Mouse (Mus musculus) 3T3-L1 (cell line): ENCODE data around the gene Arhgap15.
A peak's percentile ranks its signal among the peaks of the same experiment; 100 is the strongest.

Source experiments
- DNase-seq: peaks from one replicate; pipeline ENCODE4 v3.0.0-alpha.2; 2015; ENCODE audit warnings: low read depth, low spot score

Gene Arhgap15

DNA sequence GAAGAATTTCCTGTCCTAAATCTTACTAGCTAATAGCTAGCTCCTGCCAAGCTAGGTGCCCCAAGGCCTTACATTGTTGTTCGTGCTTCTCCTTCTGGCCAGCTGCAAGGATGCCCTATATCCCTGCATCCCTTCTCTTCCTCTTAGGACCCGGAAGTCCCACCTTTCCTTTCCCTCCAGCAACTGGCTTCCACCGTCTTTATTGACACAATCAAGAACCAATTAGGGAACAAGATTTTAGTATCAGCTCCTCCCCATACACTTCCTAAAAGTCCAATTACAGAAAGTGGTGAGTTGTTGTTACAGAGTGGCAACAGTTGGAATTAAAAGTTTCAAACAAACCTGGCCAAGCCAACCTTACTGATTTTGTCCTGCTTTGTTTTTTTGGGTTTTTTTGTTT is 183.1 kb downstream of the Arhgap15 start:
- DNase-seq: peak; percentile 85

DNA sequence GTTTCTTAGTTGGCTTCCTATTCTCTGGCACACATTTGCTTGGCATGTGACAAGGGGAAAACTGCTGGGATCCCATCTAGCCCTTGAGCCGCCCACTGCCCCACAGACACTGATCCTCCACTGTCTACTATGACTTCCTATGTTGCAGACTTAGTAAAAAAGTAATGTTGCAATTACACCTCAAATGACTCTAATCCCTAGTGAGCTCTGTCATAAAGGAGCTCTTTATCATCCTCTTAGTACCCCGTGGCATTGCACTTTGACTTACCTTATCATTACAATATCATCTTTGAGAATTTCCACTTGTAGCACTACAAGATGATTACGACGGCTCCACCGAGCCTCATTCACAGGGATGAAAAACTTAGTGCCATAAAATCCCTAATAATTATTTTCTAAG is 190.6 kb downstream of the Arhgap15 start:
- DNase-seq: no peak

DNA sequence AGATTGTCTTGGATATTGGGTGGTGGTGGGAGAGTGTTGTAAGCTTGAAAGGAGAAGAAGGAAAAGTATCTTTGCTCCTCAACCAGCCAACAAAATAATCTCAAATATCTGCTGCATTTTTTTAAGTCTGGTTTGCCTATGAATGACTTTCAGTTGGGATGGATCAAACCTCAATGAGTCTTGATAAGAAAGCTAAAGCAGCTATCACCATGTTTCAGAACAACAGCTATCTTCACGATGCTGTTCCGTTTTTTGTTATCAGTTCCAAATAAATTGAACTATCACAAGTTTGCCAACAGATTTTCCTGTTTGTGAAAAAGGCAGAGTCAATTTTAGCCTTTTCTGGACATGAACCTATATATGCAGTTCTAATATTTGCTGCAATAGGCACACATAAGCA is 197.1 kb downstream of the Arhgap15 start:
- DNase-seq: no peak

DNA sequence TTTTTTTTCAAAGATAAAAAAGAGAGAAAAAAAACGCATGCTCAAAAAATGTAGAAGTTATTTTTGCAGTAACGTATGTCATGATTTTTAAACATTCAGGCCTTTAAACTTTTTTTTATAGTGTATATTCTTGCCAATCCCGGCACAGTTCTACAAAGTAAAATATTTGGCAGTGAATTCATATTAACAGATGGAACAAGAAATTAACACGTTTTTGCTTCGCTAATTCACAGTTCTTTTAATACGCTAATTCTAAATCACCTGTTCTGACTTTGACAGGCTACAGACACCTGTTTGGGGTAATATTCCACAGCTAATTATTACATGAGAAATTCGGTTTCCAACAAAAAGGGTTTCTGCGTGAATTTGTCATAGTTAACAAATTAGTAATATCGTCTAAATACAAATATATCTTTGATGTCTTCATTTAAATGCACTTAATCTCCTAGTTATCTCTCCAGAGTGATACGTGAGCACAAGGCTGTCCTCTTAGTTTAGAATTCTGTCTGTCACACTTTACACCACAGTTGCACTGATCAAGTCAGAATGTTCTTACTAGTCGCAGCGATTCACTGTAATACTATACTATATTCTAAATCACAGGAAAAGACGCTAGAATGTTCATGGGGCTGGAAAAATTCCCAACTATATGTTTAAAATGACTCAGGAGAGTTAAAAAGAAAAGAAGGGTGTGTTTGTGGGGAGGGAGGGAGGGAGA is 201.3 kb downstream of the Arhgap15 start:
- DNase-seq: no peak

DNA sequence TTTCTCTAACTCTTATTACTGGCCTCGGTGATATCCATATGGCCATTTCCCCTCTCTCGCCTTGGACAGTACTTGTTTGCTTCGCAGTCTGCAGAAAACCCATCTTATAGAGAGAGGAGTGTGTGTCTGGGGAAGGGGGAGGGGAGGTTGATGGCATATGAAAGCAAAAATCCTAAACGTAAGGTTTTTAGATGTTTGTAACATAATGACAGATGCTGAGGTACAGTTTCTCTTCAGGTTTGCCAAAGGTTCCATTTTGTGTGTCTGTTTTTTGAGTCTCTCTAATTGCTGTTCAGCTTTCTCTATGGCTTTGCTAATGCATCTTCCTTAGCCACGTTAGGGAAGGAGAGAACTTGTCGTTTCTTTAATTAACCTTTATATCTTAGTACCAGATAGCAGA is 202.1 kb downstream of the Arhgap15 start:
- no peak for DNase-seq

DNA sequence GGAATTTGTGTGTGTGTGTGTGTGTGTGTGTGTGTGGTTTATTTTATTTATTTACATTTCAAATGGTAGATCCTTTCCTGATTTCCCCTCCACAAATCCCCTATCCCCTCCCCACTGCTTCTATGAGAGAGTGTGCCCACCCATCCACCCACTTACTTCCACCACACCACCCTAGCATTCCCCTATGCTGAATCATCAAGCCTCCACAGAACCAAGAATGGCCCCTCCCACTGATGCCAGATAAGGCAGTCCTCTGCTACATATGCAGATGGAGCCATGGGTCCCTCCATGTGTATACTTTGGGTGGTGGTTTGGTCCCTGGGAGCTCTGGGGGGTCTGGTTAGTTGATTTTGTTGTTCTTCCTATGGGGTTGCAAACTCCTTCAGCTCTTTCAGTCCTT is 210.6 kb downstream of the Arhgap15 start:
- DNase-seq: peak; percentile 63

DNA sequence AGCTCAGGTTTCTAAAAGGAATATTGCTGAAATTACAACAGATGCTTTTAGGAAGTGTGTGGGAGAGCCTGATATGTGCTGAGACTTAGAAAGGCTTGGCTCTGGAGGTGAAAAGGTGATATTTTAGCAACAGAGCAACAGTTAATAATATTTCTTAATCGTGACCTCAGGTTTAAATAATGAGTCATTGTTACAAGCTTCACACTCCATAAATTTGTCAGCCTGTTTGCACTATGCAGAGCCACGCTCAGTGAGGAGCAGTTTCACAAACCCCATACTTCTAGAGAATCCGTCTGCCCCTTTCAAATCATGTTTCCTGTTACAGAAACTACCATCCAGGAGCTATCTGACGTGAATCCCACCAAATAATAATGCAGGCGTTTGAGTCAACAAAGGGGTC is 213.8 kb downstream of the Arhgap15 start:
- no peak for DNase-seq

DNA sequence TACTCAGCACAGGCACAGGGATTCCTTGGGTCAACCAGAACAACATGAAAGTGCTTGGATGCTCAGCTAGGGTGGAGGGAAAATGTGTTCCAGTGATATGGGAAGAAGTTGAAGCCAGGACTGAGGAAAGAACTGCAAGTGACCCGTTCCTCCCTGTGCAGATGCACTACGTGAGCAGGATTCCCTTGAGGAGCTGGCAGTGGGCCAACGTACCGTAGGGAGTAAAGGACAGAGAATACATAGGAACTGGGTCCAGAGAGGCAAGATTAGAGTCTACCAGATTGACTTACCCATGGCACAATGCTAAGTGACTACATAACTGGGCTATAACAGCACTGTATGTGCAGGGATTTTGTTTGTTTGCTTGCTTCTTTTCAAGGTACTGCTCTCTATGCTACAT is 220.0 kb downstream of the Arhgap15 start:
- DNase-seq: no peak

DNA sequence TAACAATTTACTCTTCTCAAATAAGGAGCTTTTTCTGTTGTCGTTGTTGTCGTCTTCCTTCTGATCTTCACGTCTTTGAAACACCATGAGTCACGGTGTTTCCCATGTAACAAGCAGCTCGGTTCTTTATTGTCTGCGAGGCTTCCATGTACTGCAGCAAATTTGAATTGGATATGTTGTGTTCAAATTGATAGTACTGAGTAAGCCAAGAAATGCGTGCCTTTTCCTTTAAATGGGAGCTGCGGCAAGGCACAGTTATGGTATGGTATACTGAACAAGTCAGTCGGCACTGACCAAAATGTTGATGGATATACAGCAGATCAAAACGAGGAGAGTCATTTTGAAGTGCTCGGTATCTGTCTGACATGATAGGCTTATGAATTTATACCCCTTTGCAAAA is 229.1 kb downstream of the Arhgap15 start:
- DNase-seq: no peak

DNA sequence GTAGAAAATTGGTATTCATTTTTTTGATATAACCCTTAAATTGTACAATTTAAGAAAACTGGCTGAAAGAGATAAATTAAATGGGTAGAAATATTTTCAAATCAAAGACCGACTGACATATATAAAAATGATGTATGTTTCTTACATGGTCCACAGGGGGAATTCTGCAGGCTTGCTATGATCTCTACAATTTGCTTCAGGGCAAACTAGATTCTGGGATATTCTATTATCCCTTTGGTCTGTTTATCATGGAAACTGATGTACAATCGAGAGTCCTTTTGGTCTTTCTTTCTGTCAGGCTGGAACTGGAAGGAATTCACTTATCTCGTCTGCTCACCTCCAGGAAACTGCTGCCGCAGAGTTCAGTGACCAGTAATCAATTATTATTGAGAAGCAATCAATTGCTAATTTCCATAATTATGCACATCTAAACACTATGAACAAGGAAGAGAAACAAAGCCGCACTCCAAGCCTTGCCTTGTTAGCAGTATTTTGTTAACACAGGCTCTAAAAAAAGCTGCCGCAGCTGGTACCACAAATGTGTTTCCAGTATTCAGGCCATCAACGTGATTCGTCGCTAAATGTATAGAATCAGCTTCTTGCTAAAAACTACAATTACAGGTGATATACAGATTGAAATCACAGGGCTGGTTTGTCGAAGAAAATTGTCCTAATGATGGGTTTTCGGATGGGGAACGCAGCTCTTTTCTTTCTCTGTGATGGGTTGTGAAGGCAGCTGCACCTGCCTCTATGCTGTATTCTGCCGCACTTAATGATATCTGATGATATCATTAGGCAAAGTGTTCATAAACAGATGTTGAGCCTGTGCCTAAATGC is 229.8 kb downstream of the Arhgap15 start:
- no peak for DNase-seq

DNA sequence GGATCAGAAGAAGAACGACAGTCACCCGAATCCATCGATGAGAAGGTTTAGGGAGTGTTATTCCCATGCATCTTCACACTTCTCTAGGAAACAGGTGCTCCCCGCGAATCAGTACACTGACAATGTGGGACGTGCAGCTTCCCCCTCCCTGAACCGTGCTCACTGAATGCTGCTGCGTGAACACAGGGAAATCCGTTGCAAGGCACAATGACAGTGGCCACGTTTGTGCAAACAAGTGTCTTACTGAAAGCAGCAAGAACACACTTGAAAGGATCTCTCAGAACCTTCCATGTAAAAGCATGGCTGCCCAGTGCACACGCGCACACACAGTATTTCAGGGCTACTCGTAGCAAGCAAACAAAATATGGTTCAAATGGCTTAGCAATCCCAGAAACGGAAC is 237.4 kb downstream of the Arhgap15 start:
- no peak for DNase-seq

DNA sequence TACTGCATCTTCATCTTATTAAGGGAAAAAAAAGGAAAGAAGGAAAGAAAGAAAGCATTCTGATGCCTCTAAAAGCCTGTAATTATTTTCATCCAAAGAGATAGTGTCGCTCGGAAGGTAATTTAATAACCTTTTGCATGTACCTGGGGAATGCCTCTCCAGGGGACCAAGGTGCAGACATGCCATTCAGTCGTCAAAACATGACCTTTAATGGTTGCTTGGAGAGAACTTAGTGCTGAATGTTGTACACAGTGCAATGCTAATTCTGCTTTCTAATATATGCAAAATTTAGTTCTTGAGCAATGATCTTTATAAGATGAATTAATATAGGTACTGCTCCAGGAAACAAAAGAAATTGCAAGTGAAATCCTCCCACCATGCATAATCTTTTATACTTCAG is 239.3 kb downstream of the Arhgap15 start:
- DNase-seq: no peak

DNA sequence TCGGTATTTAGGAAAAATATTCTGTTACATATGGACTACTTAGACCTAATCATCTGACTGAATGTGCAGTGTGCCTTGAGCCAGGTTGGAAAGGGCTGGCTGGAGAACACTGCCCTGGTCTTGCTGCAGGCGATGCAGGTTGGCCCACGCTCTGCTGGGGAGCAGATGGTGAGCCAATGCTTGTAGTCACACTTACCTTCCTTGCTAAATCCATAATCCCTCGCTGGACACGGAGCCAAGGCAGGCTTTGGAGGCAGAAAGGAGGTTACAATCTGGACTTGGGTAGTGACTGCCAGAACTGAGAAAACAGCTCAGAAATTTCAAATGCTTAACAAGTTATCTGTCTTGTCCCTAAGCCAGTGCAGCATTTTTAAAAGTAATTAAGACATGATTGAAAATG is 241.2 kb downstream of the Arhgap15 start:
- no peak for DNase-seq

DNA sequence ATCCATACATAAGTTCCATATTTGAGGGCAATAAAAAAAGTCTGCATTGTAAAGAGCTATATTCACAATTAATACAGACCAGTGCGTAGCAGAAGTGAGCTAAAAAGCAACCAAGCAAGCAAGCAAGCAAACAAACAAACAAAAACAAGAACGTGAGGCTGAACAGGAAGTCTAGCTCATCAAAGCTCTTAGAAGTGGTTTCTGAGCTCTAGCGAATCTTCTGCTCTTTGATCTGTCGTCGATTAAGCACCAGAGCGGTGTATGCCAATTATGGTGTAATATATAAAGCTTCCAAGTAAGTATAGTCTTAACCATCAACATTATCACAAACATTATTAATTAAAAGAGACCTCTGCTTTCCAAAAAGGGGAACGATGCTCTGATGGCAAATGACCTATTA is 243.9 kb downstream of the Arhgap15 start:
- DNase-seq: no peak

DNA sequence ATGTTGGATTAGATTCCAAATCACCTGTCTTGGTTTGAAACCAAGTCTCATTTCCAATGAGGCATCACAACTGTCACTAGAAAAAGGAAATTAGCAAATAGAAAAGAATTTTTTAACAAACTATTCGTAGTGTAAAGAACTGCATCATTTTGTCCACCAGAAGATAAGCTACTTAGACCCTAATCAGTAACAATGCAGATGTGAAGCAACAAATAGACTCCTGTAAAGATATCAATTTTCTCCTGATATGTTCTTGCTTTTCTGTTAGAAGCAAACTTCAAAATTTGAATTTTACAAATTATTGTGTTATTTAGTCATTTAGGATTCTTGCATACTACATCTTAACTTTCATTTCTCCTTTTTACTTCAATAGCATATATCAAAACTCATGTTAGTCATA is 253.8 kb downstream of the Arhgap15 start:
- DNase-seq: no peak

DNA sequence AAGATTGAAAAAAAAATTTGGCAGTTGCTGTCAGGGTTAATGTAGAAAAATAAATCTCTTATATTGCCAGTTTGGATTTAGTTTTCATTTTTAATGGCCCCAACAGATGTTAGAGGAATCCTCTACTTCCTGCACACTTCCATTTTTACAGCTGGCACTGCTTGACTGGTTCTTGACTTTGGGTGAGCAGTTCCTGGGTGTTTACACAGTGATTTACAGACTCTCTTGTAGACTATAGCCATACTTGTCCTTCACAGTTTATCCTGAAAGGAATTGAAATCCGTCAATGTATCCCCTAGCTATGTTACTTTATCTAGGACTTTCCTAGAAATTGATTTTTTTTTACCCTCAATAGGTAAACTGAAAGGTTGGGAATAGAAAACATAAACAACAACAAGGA is 261.6 kb downstream of the Arhgap15 start:
- DNase-seq: no peak

DNA sequence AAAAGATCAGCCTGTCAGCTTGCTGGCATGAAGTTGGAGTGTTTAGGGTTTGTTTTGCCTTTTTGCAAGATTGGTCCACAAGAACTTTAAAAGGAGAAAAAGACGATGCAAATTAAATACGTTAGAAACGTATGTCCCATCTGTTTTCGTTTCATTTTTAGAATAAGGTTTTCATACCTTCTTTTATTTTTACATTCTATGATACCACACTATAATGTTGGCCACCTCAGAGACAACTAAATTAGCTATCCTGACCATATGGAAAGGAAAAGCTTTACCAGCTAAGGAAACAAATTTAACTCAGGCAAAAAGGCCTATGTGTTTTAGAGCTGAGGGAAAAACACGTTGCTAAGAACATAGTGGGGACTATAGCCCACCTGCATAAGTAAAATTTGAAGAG is 264.8 kb downstream of the Arhgap15 start:
- no peak for DNase-seq

DNA sequence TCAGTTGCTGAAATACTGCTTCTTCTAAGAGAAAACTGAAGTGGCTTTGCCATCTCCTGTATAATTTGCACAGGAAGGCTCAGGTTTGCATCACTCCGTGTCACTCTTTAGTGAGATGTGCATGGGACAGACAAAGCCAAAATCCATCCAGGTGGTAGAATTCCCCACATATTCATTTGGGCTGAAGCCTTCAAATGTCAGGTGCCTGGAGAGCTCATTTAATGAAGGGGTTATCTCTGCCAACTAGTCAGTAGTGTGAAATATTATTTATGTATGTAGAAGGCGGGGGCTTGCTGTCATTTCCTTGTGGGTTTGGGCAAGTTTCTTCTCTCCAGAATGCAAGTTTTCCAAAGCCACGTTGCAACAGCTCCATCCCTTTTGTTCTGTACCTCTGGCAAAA is 268.1 kb downstream of the Arhgap15 start:
- DNase-seq: no peak

DNA sequence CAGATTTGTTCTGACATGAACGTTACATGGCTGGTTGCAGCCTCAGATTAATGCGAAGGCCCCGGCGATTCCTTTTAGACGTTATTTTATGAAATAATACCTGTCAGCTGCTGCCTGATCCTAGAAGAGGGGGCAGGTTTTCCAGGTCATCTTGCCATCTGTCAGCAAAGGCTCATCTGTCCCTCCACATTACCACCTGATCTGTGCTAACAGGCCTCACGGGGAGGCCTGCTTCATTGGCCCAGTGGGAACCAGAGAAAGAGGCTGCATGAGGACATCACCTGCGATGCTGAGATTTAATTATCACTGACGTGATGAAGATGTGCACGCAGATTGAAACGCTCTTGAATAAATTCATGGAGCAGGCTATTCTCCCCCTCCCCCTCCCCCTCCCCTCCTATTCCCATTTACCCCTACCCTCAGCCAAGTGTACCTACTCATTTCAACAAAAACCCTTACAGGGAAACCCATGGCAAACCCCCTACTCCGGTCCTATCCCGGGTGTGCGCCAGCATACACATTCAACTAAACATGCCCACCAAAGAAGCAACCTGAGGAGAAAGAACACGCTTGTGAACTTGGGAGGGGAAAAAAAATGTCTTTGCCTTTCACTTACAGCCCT is 268.9 kb downstream of the Arhgap15 start:
- no peak for DNase-seq

DNA sequence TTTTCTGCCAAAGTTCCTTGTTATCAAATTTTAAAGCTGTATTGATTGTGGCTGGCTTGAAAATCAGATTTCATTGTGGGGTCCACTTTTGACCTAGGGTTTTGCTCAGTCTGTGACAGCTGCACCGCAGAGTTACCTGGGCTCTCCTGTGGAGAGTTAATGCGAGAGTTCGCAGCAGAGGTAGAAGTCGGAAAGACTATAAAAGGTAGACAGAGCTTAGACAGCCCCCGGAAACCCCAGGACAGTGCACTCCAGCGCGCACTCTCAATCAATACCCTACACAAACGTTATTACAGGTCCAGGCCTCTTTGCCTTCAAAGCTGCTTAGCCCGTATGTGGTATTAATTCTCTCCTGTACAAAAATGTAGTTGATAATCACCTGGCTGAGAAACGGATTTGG is 269.4 kb downstream of the Arhgap15 start:
- DNase-seq: no peak

DNA sequence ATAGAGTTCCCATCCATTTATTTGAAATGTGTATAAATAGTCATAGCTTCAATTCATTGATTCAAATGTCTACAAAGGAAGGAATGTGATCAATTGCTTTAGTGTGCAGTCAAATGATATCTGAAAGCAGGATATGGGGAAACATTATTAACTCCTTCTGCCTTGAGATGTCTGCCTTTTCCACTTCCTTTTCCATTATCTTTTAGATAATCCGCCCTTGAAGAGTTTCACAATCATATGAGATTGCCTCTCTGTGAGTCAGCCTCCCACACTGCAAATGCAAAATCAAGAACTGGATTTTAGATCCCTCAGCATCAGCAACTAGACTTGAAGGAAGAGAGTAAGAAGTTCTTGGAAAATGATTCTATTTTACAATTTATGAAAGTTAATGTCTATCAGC is 276.1 kb downstream of the Arhgap15 start:
- peak; percentile 25 for DNase-seq

DNA sequence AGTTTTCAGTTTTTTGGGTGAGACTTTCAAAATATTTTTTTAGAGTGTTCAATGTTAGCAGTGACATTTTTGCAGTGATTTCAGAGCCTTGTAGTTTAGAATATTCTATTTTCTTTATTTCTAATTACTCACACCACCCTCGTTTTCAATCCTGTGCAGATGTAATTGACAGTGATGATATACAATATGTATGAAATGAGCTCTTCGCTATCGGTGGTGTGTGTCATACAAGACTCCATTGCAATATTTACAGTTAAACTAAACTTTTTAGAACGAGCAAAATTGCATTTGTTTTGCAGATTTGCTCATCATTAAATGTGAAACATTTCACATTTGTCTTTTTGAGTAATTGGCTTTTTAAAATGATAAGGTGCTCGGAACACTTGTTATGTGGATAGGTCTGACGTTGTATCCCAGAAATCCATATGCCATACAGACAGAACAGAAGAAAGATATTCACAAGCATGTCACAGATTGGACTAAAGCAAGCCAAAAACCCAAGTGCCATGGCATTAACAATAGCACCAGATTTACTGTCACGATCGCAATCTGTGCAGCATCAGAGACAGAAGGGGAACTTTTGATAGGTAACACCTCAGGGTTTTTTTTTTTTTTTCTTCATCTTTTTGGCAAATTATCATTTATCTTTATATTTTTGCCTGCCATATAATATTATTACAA is 280.6 kb downstream of the Arhgap15 start:
- DNase-seq: no peak
